ENCODE assay signal across 1 mouse cellular context in the genomic region with DNA sequence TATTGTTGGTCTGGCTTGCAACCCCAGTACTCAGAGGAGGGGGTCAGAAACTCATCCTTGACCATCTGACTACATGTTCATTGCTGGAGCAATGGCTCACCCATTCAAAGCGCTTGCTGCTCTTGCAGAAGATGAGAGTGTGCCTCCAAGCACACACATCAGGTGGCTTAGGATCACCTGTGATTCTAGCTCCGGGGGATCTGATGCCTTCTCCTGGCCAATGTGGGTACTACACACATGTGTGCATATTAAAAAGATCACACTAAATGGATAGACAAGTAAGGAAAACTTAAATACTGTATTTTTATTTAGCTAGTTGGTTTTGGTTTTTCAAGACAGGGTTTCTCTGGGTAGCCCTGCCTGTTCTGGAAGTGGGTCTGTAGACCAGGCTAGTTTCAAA.
TF ChIP-seq lines count a peak whose summit lies in the region.

No protein-coding gene starts in this region.

TF ChIP-seq in CH12.LX, 34 proteins besides CTCF, POLR2A, EP300 and RAD21:
- no peak for TF ChIP-seq GABPA (IDR thresholded peaks at IDR 0.05; ENCODE audit: insufficient replicate concordance, low read depth, low read length)
- TF ChIP-seq PAX5 (IDR thresholded peaks at IDR 0.05; ENCODE audit: low read length): no peak
- TF ChIP-seq ZC3H11A (IDR thresholded peaks at IDR 0.05; ENCODE audit: low read depth, low read length): no peak
- TF ChIP-seq TCF12 (IDR thresholded peaks at IDR 0.05; ENCODE audit: low read depth, low read length): no peak
